Mouse (Mus musculus) forebrain, embryonic 15.5 days (tissue): ENCODE results near the gene Mettl1. TPM values are rescaled to one million over a fixed set of nuclear protein-coding genes. Genes with fewer than 3 reads are reported as not detected.

ENCODE experiments used
- ATAC-seq: fragments of 200-750 bp; cut with Nextera tagmentation; replicated peaks from 2 replicates; pipeline ENCODE4 v1.8.0; 2017; ENCODE audit warnings: mild to moderate bottlenecking, moderate TSS enrichment, moderate library complexity
- H3K27ac ChIP-seq: fragments of 300-500 bp; sonication (generic); replicated peaks from 2 replicates; pipeline ENCODE4 v1.5.1; 2015; ENCODE audit warnings: mild to moderate bottlenecking, inconsistent platforms
- H3K27me3 ChIP-seq: fragments of 300-500 bp; sonication (generic); 2 replicates; pipeline ENCODE4 v1.6.1; 2015; ENCODE audit warnings: inconsistent platforms
- H3K36me3 ChIP-seq: fragments of 300-500 bp; sonication (generic); 2 replicates; pipeline ENCODE4 v1.6.1; 2015; ENCODE audit warnings: mild to moderate bottlenecking, inconsistent platforms
- H3K4me1 ChIP-seq: fragments of 300-500 bp; sonication (generic); 2 replicates; pipeline ENCODE4 v1.6.1; 2015; ENCODE audit warnings: inconsistent platforms
- H3K4me2 ChIP-seq: fragments of 300-500 bp; sonication (generic); replicated peaks from 2 replicates; pipeline ENCODE4 v1.6.1; 2015; ENCODE audit warnings: mild to moderate bottlenecking, inconsistent platforms
- H3K4me3 ChIP-seq: fragments of 300-500 bp; sonication (generic); 2 replicates; pipeline ENCODE4 v1.5.1; 2015; ENCODE audit warnings: mild to moderate bottlenecking, inconsistent platforms
- H3K9ac ChIP-seq: fragments of 300-500 bp; sonication (generic); replicated peaks from 2 replicates; pipeline ENCODE4 v1.6.1; 2015; ENCODE audit warnings: mild to moderate bottlenecking, inconsistent platforms
- H3K9me3 ChIP-seq: fragments of 300-500 bp; sonication (generic); 2 replicates; pipeline ENCODE4 v1.6.1; 2016; ENCODE audit warnings: inconsistent platforms
- WGBS: fragments of 180-500 bp; shearing (Covaris S2); methylation state at CpG from one replicate; pipeline ENCODE4 v1.1.7; 2015; ENCODE audit warnings: mixed read lengths; 5-methylcytosine and 5-hydroxymethylcytosine counted together
- polyA plus RNA-seq: library from polyadenylated mRNA; unstranded; fragments of >200 nt; fragmentation: Nextera tagmentation; extraction: Ambion mirVana; gene quantifications from 2 replicates; pipeline ENCODE4 v1.2.1, GENCODE M21; 2015

The Mettl1 gene
- polyA plus RNA-seq, 1 experiment from 2014 or later = 20.6 TPM

DNA sequence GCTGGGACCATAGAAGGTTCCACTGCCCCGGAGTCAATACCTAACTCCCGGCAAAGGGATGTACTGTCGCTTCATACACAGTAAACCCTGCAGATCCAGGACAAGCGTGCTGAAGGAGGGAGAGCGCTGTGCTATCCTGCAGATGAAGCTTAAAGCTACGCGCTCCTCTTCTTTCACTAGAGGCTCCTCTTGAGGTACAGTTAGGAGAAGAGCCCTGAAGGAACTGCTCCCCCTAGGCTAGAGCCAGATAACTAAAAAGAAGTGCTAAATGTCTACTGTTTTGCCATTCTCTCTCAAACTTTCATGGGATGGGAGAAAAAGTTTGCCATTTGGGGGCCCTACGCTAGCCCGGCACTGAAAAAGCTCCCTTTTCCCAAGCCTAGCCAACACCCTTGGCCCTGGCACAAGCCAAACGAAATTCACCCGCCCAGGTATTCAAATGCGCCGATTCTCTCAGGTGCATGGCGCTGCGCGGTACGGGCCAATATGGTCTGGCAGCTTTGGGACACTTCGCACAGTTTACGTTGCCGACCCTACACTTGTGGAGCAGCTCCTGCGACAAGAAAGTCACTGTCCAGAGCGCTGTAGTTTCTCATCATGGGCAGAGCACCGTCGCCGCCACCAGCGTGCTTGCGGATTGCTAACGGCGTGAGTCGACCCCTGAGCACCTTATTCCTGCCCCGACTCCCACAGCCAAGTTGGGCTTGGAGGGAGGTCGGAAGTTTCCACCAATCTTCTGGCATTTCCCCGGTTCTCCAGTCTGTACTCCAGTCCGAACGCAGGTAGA, 7.6 kb downstream of the Mettl1 start:
- H3K4me3 ChIP-seq = no peak overlapping the region
- H3K4me2 ChIP-seq = no peak overlapping the region
- no peak overlapping the region for H3K9ac ChIP-seq
- peaks cover 5% of the 10 kb centered on the region; the same call in 1 of the 2 replicates for H3K4me1 ChIP-seq
- no peak overlapping the region for H3K27ac ChIP-seq
- ATAC-seq = no peak
- H3K9me3 ChIP-seq = no peaks in the 10 kb centered on the region
- WGBS = 3% methylated on average over 35 of the region's 35 CpGs
- peaks cover 41% of the 10 kb centered on the region for H3K27me3 ChIP-seq
- peaks cover 11% of the 10 kb centered on the region; the same call in 1 of the 2 replicates for H3K36me3 ChIP-seq

DNA sequence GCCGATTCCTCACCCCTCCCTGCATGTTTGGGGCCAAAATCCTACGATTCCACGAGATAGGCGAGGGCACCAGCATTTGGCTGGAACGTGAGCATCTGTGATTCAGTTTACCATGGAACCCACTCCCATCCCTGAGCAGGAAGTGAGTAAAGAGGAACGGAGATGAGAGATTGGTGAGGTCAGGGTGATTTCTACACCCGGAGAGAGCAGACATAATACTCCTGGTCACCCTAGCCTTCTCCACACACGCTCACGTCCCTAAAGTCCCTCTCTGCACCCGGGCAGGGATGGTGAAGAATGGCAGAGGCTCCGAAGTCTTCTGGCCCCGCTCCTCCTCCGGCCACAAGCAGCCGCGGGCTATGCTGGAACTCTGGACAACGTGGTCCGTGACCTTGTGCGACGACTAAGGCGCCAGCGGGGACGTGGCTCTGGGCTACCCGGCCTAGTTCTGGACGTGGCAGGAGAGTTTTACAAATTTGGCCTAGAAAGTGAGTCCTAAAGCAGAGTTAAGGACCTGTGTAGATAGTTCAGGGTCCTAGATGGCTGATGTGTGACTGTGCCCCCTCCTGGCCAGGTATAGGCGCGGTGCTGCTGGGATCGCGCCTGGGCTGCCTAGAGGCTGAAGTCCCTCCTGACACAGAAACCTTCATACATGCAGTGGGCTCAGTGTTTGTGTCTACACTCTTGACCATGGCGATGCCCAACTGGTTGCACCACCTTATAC, 8.3 kb downstream of the Mettl1 start:
- Histone ChIP-seq H3K27me3 (peaks cover 41% of the 10 kb centered on the region), H3K9ac (no peak overlapping the region), H3K4me3 (no peak overlapping the region)

DNA sequence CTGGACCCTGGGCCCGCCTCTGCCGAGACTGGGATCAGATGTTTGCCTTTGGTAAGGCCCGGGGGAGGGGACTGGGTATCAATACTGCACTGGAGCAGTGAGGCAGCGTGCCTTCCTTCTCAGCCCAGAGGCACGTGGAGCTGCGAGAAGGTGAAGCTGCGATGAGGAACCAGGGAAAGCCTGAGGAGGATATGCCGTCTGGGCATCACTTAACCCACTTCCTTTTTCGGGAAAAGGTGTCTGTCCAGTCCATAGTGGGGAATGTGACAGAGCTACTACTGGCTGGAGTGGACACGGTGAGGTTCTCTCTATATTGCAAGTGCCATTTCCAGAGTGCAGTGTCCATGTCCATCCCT, 8.9 kb downstream of the Mettl1 start:
- no peak for ATAC-seq
- Histone ChIP-seq H3K27me3 (peaks cover 41% of the 10 kb centered on the region), H3K27ac (no peak overlapping the region), H3K4me1 (peaks cover 5% of the 10 kb centered on the region), H3K9me3 (no peaks in the 10 kb centered on the region), H3K4me3 (no peak overlapping the region), H3K4me2 (no peak overlapping the region), H3K9ac (no peak overlapping the region), H3K36me3 (peaks cover 20% of the 10 kb centered on the region)
- WGBS = 18% methylated on average over 10 of the region's 10 CpGs

More for the DNA sequence above, 8.3 kb downstream of the Mettl1 start:
- Histone ChIP-seq H3K4me1 (peaks cover 5% of the 10 kb centered on the region), H3K4me2 (no peak overlapping the region), H3K9me3 (no peaks in the 10 kb centered on the region), H3K27ac (no peak overlapping the region), H3K36me3 (peaks cover 19% of the 10 kb centered on the region)
- no peak for ATAC-seq
- 3% methylated on average over 29 of the region's 29 CpGs for WGBS

DNA sequence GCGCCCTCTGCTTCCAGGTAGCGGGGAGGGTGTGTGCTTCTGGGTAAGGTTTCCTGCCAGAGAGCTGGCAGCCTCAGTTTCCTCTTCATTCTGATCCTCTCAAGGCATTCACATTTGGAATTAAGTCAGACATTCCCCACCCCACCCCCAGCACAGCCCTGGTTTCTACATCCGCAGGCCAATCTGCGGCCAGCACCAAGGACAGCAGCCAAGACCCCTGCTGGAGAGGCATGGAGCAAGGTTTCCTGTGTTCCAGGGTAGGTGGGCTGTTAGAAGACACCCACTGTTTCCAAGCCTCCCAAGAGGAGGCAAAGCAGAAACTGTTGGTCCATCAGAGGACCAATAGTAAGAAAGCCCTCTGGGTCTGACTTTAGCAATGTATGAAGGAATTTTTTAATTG, 13.4 kb downstream of the Mettl1 start:
- H3K4me2 ChIP-seq = no peak overlapping the region
- H3K4me1 ChIP-seq = peaks cover 21% of the 10 kb centered on the region
- H3K9ac ChIP-seq = no peak overlapping the region
- WGBS = 81% methylated on average over 4 of the region's 4 CpGs
- H3K9me3 ChIP-seq = no peaks in the 10 kb centered on the region
- H3K27ac ChIP-seq = no peak overlapping the region
- H3K27me3 ChIP-seq = peaks cover 21% of the 10 kb centered on the region
- H3K4me3 ChIP-seq = no peak overlapping the region
- H3K36me3 ChIP-seq = peaks cover 44% of the 10 kb centered on the region
- ATAC-seq = no peak

- no peaks in the 10 kb centered on the region for H3K9me3 ChIP-seq
- H3K4me3 ChIP-seq = no peak overlapping the region
- H3K36me3 ChIP-seq = peaks cover 44% of the 10 kb centered on the region
- H3K9ac ChIP-seq = no peak overlapping the region
- H3K27me3 ChIP-seq = peaks cover 14% of the 10 kb centered on the region
- peaks cover 22% of the 10 kb centered on the region for H3K4me1 ChIP-seq
- no peak overlapping the region for H3K4me2 ChIP-seq
- 91% methylated on average over 8 of the region's 8 CpGs for WGBS
- ATAC-seq = no peak
- H3K27ac ChIP-seq = no peak overlapping the region
Measured at GRCm38 (mm10) chr10:127055406-127055805, 14.2 kb downstream of the Mettl1 start.

DNA sequence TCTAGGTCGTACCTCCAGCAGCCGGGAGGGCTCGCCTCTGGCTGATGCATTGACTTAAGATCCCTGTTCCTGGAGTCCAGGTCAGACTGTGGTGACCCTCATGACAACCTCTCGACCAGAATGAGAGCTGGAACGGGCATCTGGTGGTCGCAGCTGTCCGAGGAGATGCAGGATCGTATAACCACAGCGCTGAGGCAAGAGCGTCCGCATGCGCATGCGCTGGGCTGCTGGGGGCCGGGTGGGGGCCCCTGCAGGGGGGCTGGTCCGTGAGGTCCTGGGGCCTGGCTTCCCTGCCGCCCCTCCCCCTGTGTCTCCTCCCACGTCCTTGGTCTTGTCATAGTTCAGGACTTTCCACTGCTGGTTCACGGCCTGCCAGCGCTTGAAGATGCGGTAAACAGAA, 15.3 kb downstream of the Mettl1 start:
- H3K27me3 ChIP-seq = peaks cover 3% of the 10 kb centered on the region
- H3K9ac ChIP-seq = no peak overlapping the region
- no peak overlapping the region for H3K27ac ChIP-seq
- WGBS = 90% methylated on average over 20 of the region's 20 CpGs
- no peak overlapping the region for H3K4me3 ChIP-seq
- no peaks in the 10 kb centered on the region for H3K9me3 ChIP-seq
- H3K4me2 ChIP-seq = no peak overlapping the region
- no peak for ATAC-seq
- H3K4me1 ChIP-seq = peaks cover 33% of the 10 kb centered on the region
- peaks cover 44% of the 10 kb centered on the region for H3K36me3 ChIP-seq

GRCm38 (mm10) chr10:127058161-127058560, 16.9 kb downstream of the Mettl1 start:
- H3K4me3 ChIP-seq = peak overlapping the region; percentile 72
- H3K27me3 ChIP-seq = no peaks in the 10 kb centered on the region
- peak; percentile 17; the same call in 1 of the 2 replicates for ATAC-seq
- peak overlapping the region; percentile 47; the same call in 1 of the 2 replicates for H3K27ac ChIP-seq
- peak overlapping the region; percentile 76 for H3K9ac ChIP-seq
- H3K4me2 ChIP-seq = peak overlapping the region; percentile 74
- H3K36me3 ChIP-seq = peaks cover 39% of the 10 kb centered on the region
- peaks cover 45% of the 10 kb centered on the region for H3K4me1 ChIP-seq
- under 1% methylated on average over 9 of the region's 9 CpGs for WGBS
- H3K9me3 ChIP-seq = no peaks in the 10 kb centered on the region

DNA sequence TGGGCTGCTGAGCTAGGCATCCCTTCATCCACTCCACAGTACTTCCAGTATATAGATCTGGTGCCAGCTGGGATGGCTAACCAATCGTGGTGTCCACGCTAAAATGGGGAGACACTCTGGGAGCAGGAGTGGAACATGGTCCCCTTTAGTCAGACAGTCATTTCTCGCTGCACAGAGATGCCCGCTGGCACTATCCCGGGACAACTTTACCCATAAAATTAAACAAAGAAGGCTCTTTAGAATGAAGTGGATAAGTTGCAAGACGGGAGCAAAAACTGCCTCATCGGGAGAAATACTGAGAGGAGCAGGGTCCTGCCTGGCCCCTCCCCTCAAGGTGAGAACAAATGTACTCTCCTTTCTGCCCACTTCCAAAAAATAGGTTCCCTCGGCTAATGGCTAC, 17.5 kb downstream of the Mettl1 start:
- 4% methylated on average over 8 of the region's 8 CpGs for WGBS
- no peaks in the 10 kb centered on the region for H3K27me3 ChIP-seq
- H3K4me2 ChIP-seq = peak overlapping the region; percentile 74
- H3K4me3 ChIP-seq = peak overlapping the region; percentile 72
- H3K9ac ChIP-seq = peak overlapping the region; percentile 76
- H3K36me3 ChIP-seq = peaks cover 38% of the 10 kb centered on the region
- no peaks in the 10 kb centered on the region for H3K9me3 ChIP-seq
- H3K27ac ChIP-seq = peak overlapping the region; percentile 47
- no peak for ATAC-seq
- peaks cover 45% of the 10 kb centered on the region for H3K4me1 ChIP-seq

GRCm38 (mm10) chr10:127059174-127059967, 18.2 kb downstream of the Mettl1 start:
- ATAC-seq = no peak
- Histone ChIP-seq H3K4me2 (peak overlapping the region; percentile 74), H3K4me3 (peak overlapping the region; percentile 72), H3K4me1 (peaks cover 46% of the 10 kb centered on the region), H3K27ac (peak overlapping the region; percentile 96), H3K36me3 (peaks cover 31% of the 10 kb centered on the region), H3K9me3 (no peaks in the 10 kb centered on the region), H3K9ac (peak overlapping the region; percentile 76), H3K27me3 (no peaks in the 10 kb centered on the region)
- under 1% methylated on average over 74 of the region's 92 CpGs for WGBS

DNA sequence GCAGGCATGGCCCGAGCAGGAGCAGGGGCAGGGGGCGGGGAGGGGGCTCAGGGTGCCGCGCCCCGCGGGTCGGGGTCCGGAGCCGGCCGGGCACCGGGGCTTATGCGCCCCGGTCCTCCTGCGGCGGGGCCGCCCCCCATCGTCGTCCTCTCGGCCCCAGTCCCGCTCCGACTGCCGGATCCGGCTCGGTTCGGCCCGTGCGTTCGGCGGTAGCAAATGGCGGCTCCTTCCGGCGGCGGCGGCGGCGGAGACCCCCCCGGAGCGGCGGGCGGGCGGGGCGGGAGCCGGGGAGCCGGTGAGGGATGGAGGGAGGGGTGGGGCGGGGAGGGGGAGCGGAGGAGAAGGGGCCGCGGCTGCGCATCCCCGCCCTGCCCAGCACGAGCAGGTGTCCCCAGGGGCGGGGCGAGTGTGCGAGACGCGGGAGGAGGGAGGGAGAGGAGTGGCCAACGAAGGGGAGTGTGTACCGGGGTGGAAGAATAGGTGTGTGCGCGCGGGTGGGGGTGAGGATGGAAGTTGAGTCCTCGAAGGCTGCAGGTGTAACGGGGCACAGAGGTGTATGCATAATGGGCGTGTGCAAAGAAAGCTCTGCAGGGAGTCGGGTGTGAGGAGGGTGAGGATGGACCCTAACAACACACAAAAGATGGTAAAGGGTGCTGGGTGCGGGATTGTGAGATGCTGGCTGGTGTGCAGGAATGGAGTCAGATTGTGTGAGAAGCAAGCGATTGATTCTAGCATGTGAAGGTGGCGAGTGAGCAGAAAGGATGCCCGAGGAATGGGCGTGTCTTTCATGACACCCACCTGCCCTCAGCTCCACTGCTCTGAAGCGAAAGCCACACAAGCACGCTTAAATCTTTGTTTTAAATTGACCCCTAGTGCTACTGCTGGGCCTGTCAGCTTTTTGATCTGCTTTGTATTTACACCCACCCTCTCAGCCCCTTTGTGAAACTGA, 19.0 kb downstream of the Mettl1 start, which contains the start of gene March9:
TSS of gene March9 (minus strand) at position 217 of the 949 bp plus-strand sequence.
- ATAC-seq = peak; percentile 44
- Histone ChIP-seq H3K27ac (peak within 1 kb of the TSS; percentile 96), H3K9ac (peak within 1 kb of the TSS; percentile 76), H3K9me3 (no peaks in the 10 kb centered on the region), H3K4me1 (peaks cover 54% of the 10 kb centered on the region), H3K4me3 (peak within 1 kb of the TSS; percentile 72), H3K4me2 (peak within 1 kb of the TSS; percentile 74), H3K27me3 (no peaks in the 10 kb centered on the region), H3K36me3 (peaks cover 31% of the 10 kb centered on the region)
- WGBS = under 1% methylated on average over 65 of the region's 72 CpGs

- Histone ChIP-seq H3K4me2 (peak overlapping the region; percentile 74), H3K9me3 (no peaks in the 10 kb centered on the region), H3K27me3 (no peaks in the 10 kb centered on the region), H3K9ac (peak overlapping the region; percentile 76), H3K36me3 (peaks cover 31% of the 10 kb centered on the region), H3K4me1 (peaks cover 59% of the 10 kb centered on the region), H3K4me3 (peak overlapping the region; percentile 72), H3K27ac (peak overlapping the region; percentile 96)
- WGBS = 10% methylated on average over 5 of the region's 5 CpGs
- ATAC-seq = no peak
Measured at GRCm38 (mm10) chr10:127061085-127061484, 19.9 kb downstream of the Mettl1 start.
